Mouse (Mus musculus) heart, embryonic 14.5 days (tissue): ENCODE results near the gene Ckap2l. TPM values are rescaled to one million over a fixed set of nuclear protein-coding genes. Genes with fewer than 3 reads are reported as not detected.

ENCODE experiments used
- ATAC-seq: fragments of 200-750 bp; cut with Nextera tagmentation; 2 replicates; pipeline ENCODE4 v1.8.0; 2017; ENCODE audit warnings: low read depth, moderate TSS enrichment; ENCODE audit not compliant: insufficient number of reproducible peaks, insufficient read depth, low FRiP score
- H3K27ac ChIP-seq, 2 experiments: fragments of 200-500 bp in 1 of 2; fragments of 300-500 bp in 1 of 2; sonication (generic) in 1 of 2; replicated peaks in 1 of 2; 2 replicates each; pipeline ENCODE4 v1.5.1; 2012 to 2014; ENCODE audit warnings: low read depth in 2 of 2, low read length in 2 of 2, control low read depth in 1 of 2, mild to moderate bottlenecking in 1 of 2, mixed read lengths in 1 of 2; ENCODE audit not compliant: control insufficient read depth in 1 of 2, insufficient read depth in 1 of 2
- H3K27me3 ChIP-seq: fragments of 300-500 bp; sonication (generic); 2 replicates; pipeline ENCODE4 v1.6.1; 2014; ENCODE audit warnings: mild to moderate bottlenecking, low read length, control low read depth; ENCODE audit not compliant: control insufficient read depth, insufficient read depth
- H3K36me3 ChIP-seq: fragments of 300-500 bp; sonication (generic); 2 replicates; pipeline ENCODE4 v1.6.1; 2014; ENCODE audit warnings: mild to moderate bottlenecking, control low read depth, low read length, mixed read lengths; ENCODE audit not compliant: control insufficient read depth, insufficient read depth
- H3K4me1 ChIP-seq, 2 experiments: fragments of 200-500 bp in 1 of 2; fragments of 300-500 bp in 1 of 2; sonication (generic) in 1 of 2; 2 replicates each; pipeline ENCODE4 v1.6.1; 2012 to 2014; ENCODE audit warnings: low read length in 2 of 2, control low read depth in 1 of 2, mixed read lengths in 1 of 2; ENCODE audit not compliant: control insufficient read depth in 2 of 2, insufficient read depth in 2 of 2
- H3K4me2 ChIP-seq: fragments of 300-500 bp; sonication (generic); 2 replicates; pipeline ENCODE4 v1.6.1; 2014; ENCODE audit warnings: mild to moderate bottlenecking, low read length
- H3K4me3 ChIP-seq, 2 experiments: fragments of 200-500 bp in 1 of 2; fragments of 300-500 bp in 1 of 2; sonication (generic) in 1 of 2; 2 replicates each; pipeline ENCODE4 v1.5.1; 2012 to 2014; ENCODE audit warnings: low read length in 2 of 2, mild to moderate bottlenecking in 2 of 2, control low read depth in 1 of 2, low read depth in 1 of 2, moderate library complexity in 1 of 2; ENCODE audit not compliant: control insufficient read depth in 1 of 2, insufficient read depth in 1 of 2
- H3K9ac ChIP-seq: fragments of 300-500 bp; sonication (generic); 2 replicates; pipeline ENCODE4 v1.6.1; 2014; ENCODE audit warnings: mild to moderate bottlenecking, low read length
- H3K9me3 ChIP-seq: fragments of 300-500 bp; sonication (generic); 2 replicates; pipeline ENCODE4 v1.6.1; 2016; ENCODE audit warnings: low read length, control low read depth; ENCODE audit not compliant: control insufficient read depth
- WGBS: fragments of 180-500 bp; shearing (Covaris S2); extraction: QIAGEN DNeasy Blood & Tissue Kit; methylation state at CpG from one replicate; pipeline ENCODE4 v1.1.7; 2014; 5-methylcytosine and 5-hydroxymethylcytosine counted together
- polyA plus RNA-seq: library from polyadenylated mRNA; unstranded; fragments of >200 nt; fragmentation: Nextera tagmentation; extraction: Ambion mirVana; gene quantifications from 2 replicates; pipeline ENCODE4 v1.2.1, GENCODE M21; 2014

Gene Ckap2l
- polyA plus RNA-seq, 1 experiment from 2014 or later: 45.2 TPM

DNA sequence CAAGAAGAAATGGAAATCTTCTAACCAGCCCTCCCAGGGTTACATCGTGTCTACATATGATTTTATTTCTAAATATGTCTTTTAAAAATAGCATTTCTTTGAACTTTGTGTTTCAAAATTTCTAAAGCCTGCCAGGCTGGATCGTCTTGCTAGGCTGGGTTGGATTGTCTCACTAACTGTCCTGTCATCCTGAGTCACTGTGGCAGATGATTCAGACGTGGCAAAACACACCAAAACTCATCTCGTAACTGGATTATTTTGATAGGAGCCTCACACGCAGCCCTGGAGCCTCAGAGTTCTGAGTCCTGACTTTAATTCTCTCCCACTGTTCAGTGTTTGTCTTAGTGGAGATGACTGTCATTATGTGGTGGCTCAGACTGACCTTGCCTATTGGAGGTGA, 33.9 kb downstream of the Ckap2l start:
- Histone ChIP-seq H3K9ac (no peak overlapping the region), H3K36me3 (peaks cover 17% of the 10 kb centered on the region), H3K27ac (no peak overlapping the region), H3K9me3 (no peaks in the 10 kb centered on the region), H3K4me3 (no peak overlapping the region), H3K4me1 (no peaks in the 10 kb centered on the region; a peak in 1 of 4 replicates), H3K27me3 (no peaks in the 10 kb centered on the region), H3K4me2 (no peak overlapping the region)
- ATAC-seq: no peak
- 68% methylated on average over 5 of the region's 5 CpGs for WGBS

DNA sequence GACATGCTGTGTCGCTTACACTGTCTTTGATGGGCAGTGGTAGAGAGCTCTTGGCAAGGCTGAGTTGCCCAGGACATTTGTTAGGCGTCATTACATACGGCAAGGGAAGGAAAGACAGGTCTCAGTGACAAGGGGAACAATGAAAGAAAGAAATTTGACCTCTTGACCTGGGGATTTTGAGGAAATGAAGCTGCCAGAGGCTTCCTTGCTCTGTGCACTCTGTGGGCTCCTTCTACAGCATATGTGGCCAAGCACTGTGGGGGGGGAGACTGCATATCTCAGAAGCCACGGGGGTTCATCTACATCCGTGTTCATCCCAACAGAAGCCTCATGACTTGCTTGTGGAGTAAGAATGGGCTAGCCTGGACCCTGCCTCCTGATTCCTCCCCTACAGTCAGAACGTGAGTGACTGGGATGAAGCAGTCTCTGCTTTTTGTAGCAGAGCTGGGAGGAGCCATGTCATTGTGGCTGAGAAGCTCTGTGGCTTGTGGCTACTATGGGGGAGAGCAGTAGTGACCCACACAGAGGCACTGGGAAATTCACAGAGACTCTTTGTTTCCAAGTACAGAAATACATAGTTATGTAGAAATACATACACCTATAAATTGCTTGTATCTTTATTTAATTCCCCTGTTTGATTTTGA, 35.7 kb downstream of the Ckap2l start:
- H3K9ac ChIP-seq: no peak overlapping the region
- H3K9me3 ChIP-seq: no peaks in the 10 kb centered on the region
- no peaks in the 10 kb centered on the region for H3K27me3 ChIP-seq
- ATAC-seq: no peak
- H3K4me1 ChIP-seq: no peaks in the 10 kb centered on the region; a peak in 1 of 4 replicates
- no peak overlapping the region for H3K27ac ChIP-seq
- 51% methylated on average over 6 of the region's 6 CpGs for WGBS
- no peaks in the 10 kb centered on the region for H3K36me3 ChIP-seq
- H3K4me3 ChIP-seq: no peak overlapping the region
- H3K4me2 ChIP-seq: no peak overlapping the region

DNA sequence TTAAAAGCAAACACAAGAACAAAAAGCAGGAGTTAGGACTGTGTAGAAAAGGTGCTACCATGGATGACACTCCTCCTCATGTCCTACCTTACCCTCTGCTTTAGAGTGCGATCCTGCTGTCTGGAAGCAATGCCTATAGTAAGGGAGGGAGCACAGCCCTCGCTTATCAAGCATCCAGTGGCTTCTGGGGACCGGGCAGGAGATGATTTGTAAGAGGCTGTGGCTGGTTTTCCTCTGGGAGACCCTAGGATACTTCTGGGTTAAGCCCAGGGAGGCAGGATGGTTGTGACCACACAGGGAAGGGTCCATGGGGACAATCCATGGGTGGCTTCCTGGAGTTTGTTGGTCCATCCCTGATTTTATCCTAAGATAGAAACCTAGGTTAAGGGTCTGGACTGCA, 36.4 kb downstream of the Ckap2l start:
- no peaks in the 10 kb centered on the region for H3K36me3 ChIP-seq

DNA sequence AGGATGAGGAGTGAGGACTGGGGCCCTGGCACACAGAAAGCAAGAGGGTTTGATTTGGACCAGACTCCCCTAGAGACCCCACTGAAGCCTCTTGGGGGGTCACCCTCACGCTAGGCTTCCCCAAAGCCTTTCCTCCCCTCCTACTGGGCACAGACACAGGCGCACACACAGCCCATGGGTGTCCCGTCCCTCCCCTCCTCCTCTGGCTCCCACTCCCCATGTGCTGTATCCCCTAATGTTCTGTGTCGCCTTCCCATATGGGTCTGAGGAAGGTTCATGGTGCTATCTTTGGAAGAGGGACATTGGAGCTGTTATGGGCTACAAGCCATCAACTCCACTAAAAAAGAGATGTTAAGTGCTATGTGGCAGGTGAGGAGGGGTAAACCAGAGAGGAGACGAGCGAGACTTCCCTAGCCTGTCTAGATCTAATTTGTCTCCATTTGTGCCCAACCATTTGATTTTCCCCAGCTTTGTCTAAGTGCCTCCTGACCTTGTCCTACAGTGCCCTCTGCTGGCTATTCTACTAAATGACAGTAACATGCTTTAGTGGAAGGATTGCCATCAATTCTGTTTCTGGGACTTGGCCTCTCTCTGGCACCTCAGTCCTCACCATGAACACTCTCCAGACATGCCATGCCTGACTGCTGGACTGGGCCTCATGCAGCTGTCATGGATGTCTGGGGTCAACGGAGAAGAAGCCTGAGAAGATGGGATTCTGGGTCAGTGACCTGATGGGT, 38.4 kb downstream of the Ckap2l start:
- no peaks in the 10 kb centered on the region for H3K9me3 ChIP-seq
- H3K36me3 ChIP-seq: no peaks in the 10 kb centered on the region
- no peak for ATAC-seq
- no peaks in the 10 kb centered on the region for H3K27me3 ChIP-seq
- H3K27ac ChIP-seq: no peak overlapping the region
- no peak overlapping the region for H3K4me3 ChIP-seq
- H3K4me2 ChIP-seq: no peak overlapping the region
- H3K4me1 ChIP-seq: no peaks in the 10 kb centered on the region; a peak in 1 of 4 replicates
- WGBS: 31% methylated on average over 7 of the region's 7 CpGs
- no peak overlapping the region for H3K9ac ChIP-seq

More for the DNA sequence above, 36.4 kb downstream of the Ckap2l start:
- WGBS: 49% methylated on average over 3 of the region's 3 CpGs
- Histone ChIP-seq H3K9me3 (no peaks in the 10 kb centered on the region), H3K9ac (no peak overlapping the region), H3K4me2 (no peak overlapping the region), H3K4me1 (no peaks in the 10 kb centered on the region; a peak in 1 of 4 replicates), H3K27ac (no peak overlapping the region), H3K27me3 (no peaks in the 10 kb centered on the region), H3K4me3 (no peak overlapping the region)
- no peak for ATAC-seq

DNA sequence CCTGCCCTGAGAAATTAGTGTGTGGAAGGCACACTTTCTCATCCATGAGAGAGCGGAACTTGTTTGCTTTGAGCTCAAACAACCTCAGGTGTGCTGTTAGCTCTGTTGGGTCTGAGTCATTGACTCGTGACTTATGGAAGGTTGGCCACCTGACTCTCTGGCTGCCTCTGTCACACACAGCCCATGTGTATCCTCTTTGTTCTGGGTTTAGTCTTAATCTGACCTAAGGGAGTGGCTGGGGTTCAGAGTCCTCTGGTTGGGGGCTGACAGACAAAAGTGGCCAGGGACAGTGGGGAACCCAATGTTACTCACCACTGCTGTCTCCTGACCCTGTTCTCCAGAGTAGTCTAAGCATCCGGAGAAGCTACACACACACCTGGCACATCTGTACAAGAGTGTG, 39.0 kb downstream of the Ckap2l start:
- Histone ChIP-seq H3K27ac (no peak overlapping the region), H3K4me2 (no peak overlapping the region), H3K27me3 (no peaks in the 10 kb centered on the region), H3K36me3 (no peaks in the 10 kb centered on the region), H3K9ac (no peak overlapping the region), H3K4me1 (no peaks in the 10 kb centered on the region; a peak in 1 of 4 replicates), H3K9me3 (no peaks in the 10 kb centered on the region), H3K4me3 (no peak overlapping the region)
- no peak for ATAC-seq
- WGBS: 84% methylated on average over 3 of the region's 3 CpGs

DNA sequence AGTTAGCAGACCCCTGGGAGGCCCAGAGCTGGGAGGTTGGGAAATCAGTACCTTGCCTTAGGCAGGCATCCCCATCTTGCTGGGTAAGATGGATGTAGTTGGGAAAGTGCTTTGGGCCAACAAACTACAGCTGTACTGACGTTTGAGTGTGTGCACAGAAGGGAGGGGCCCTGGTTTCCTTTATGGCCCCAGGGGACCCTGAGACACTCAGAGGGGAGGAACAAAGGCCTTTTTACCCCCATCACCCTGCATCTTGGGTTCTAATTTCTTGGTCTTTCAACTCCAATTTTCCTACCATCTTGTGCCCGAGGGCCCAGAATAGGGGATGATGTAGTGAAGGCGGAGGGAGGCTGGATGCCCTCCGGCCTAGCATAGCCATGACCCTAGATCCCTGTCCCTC, 41.0 kb downstream of the Ckap2l start:
- Histone ChIP-seq H3K4me2 (no peak overlapping the region), H3K9me3 (no peaks in the 10 kb centered on the region), H3K27ac (no peak overlapping the region), H3K4me1 (no peaks in the 10 kb centered on the region; a peak in 1 of 4 replicates), H3K9ac (no peak overlapping the region), H3K4me3 (no peak overlapping the region), H3K36me3 (no peaks in the 10 kb centered on the region), H3K27me3 (no peaks in the 10 kb centered on the region)
- WGBS: 80% methylated on average over 4 of the region's 4 CpGs
- no peak for ATAC-seq

DNA sequence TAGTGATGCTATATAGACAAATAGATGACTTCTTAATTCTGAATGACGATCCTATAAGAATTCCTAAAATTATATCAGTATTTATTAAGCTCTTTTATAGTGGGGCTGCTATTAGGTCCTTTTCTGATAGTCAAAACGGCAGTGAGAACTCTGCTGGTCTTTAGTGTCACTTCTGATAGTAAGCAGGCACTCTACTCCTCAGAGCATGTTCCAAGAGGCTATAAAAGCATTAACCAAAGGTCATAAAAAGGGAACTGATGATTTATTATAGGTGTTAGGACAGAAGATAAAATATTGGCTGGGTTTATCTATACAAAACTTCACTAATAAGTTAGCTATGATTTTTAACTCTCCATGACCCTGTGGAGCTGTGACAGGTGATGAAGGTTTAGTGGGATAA, 42.9 kb downstream of the Ckap2l start:
- H3K4me3 ChIP-seq: no peak overlapping the region
- no peak overlapping the region for H3K4me2 ChIP-seq
- no peak overlapping the region for H3K27ac ChIP-seq
- no peaks in the 10 kb centered on the region for H3K27me3 ChIP-seq
- no peaks in the 10 kb centered on the region for H3K9me3 ChIP-seq
- WGBS: 52% methylated on average over 2 of the region's 2 CpGs
- no peaks in the 10 kb centered on the region; a peak in 1 of 4 replicates for H3K4me1 ChIP-seq
- no peaks in the 10 kb centered on the region for H3K36me3 ChIP-seq
- no peak overlapping the region for H3K9ac ChIP-seq
- ATAC-seq: no peak
